Mouse (Mus musculus) B cell, adult 62 days (primary cell): ENCODE results near the gene Gm28044. TPM values are rescaled to one million over a fixed set of nuclear protein-coding genes. Genes with fewer than 3 reads are reported as not detected.

Source experiments
- total RNA-seq: library from RNA; stranded (reverse); gene quantifications from 4 replicates; pipeline ENCODE4 v1.2.4, GENCODE M21; 2023

Gene Gm28044
- 3.0 to 4.5 TPM (median 3.2 TPM) in 3 of 4 replicates, not detected in the other for total RNA-seq

DNA sequence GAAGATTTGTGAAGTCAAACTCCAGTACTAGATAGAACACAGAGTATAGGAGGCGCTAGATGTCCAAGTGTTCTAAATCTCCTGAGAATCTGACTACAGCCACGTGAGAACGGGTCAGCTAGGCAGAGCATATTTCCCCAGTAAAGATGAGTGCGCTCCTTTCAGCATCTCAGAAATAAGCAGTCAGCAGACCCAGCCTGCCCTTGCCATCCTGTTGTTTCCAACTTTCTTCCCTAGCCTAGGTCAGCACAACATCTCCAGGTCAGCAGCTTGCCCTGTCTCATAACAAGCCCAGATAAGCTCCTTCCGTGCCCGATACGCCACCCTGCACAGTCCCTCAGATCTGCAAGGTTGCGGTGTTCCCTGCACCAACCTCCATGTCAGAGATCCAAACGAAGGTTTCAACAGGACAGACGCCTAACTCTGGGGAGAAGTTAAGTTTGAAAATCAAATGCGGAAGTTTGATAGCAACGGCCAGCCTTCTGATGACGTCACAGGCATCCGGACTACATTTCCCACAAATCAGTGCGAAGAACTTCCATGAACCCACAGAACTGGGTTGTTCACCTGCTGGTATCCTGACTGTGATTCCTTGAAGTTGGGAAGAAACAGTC is at the start of gene Gm28044, which contains the start of gene Zfp953:
Gene Gm28044, minus strand, starts transcription at position 406 of the 614 bp plus-strand sequence.
Gene Zfp953, minus strand, starts transcription at position 475 of the 614 bp plus-strand sequence.

DNA sequence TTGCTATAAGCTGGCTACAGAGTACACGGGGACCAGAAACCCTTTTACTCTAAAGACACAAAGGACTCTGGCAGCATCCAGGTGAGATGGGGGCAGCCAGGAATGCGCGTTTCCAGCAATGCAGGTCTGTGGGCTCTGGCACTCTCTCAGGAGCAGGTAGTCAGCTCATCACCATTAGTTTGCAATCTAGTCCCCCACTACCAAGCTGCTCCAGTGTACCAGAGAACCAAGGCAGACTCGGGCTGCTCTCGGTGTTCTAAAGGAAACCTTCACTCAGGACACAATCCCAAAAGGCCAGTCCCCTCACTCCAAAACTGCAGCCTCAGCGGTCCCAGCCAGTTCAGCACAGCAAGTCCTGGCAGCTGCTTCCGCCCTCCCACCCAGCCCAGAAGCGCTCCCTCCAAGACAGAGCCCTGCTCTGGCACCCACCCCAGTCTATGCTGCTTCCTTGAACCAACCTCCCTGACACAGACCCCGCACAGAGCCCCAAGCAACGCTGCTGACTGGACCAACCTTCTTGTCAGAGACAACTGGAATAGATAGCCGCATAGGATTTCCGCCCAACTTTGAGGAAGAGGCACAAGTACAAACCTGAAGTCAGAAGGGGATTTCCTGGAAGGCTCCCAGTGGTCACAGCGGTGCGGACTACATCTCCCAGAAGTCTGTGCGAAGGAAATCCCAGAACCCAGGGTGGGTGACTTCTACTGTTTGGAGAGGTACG is 39.0 kb upstream of the Gm28044 start, which contains the start of gene Zfp429:
Gene Zfp429, minus strand, starts transcription at position 637 of the 721 bp plus-strand sequence.

DNA sequence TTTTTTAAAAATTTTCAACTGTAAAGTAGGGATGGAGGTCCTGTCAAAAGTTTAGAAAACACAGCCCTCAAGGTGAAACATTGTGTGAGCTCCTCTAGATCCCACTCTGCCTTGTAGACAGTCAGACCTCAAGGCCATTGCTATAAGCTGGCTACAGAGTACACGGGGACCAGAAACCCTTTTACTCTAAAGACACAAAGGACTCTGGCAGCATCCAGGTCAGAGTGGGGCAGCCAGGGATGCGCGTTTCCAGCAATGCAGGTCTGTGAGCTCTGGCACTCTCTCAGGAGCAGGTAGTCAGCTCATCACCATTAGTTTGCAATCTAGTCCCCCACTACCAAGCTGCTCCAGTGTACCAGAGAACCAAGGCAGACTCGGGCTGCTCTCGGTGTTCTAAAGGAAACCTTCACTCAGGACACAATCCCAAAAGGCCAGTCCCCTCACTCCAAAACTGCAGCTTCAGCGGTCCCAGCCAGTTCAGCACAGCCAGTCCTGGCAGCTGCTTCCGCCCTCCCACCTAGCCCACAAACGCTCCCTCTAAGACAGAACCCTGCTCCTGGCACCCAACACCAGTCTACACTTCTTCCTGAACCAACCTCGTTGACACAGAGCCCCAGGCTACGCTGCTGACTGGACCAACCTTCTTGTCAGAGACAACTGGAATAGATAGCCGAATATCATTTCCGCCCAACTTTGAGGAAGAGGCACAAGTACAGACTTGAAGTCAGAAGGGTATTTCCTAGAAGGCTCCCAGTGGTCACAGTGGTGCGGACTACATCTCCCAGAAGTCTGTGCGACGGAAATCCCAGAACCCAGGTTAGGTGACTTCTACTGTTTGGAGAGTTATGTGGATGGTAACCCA is 14.9 kb upstream of the Gm28044 start, which contains the start of the genes Gm28041 and Zfp456:
Gene Gm28041, minus strand, starts transcription at position 684 of the 862 bp plus-strand sequence.
Gene Zfp456, minus strand, starts transcription at position 761 of the 862 bp plus-strand sequence.

DNA sequence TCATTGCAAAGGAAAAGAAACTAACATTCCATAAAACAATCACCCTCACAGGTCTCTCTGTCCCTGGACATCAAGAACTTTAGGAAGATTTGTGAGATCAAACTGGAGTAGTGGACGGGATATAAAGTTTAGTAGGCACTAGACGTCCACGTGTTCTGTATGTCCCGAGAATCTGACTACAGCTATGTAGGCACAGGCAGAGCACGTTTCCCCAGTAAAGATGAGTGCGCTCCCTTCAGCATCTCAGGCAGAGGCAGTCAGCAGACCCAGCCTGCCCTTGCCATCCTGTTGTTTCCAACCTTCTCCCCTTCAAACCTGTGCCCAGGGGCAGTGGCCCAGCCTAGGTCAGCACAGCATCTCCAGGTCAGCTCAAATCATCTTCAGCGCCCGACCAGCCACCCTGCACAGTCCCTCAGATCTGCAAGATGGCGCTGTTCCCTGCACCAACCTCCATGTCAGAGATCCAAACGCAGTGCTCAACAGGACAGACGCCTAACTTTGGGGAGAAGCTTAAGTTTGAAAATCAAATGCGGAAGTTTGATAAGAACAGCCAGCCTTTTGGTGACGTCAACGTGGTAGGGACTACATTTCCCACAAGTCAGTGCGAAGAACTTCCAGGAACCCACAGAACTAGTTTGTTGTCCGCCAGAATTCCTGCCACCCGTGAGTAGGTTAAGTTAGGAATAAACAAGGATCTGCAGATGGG is 28.2 kb downstream of the Gm28044 start, which contains the start of gene Zfp595:
Gene Zfp595, minus strand, starts transcription at position 552 of the 706 bp plus-strand sequence.

DNA sequence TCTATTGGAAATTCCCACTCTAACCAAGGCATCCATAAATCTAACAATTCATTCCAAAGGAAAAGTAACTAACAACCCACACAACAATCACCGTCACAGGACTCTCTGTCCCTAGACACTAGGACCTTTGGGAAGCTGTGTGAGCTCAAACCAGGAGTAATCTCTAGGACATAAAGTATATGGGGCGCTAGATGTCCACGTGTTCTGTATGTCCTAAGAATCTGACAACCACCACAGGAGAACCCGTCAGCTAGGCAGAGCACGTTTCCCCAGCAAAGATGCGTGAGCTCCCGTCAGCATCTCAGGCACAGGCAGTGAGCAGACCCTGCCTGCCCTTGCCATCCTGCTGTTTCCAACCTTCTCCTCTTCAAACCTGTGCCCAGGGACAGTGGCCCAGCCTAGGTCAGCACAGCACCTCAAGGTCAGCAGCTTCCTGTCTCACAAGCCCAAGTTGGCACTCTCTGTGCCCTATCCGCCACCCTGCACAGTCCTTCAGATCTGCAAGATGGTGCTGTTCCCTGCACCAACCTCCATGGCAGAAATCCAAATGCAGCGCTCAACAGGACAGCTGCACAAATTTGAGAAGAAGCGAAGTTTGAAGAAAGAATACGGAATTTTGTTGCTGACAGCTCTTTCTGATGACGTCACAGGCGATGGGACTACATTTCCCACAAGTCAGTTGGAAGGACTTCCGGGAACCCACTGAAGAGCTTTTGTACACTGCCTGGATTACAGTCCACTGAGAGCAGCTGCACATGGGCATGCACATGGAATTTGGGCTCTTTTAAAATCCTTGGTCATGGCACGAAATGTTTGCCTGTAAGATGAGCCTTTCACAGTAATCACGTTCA is 54.3 kb downstream of the Gm28044 start, which contains the start of gene Zfp457:
Gene Zfp457, minus strand, starts transcription at position 664 of the 851 bp plus-strand sequence.

GRCm38 (mm10) chr13:67278314-67278713 is 82.0 kb downstream of the Gm28044 start, which contains the start of gene Zfp458:
Gene Zfp458, minus strand, starts transcription at chr13:67278466.

Other genes with a start within 250 kb of the Gm28044 start
- 0.63 to 1.1 TPM (median 0.67 TPM) in 3 of 4 replicates, not detected in the other for gene Rslcan18, start 244.3 kb downstream of the Gm28044 start, total RNA-seq
- gene Zfp759, start 238.9 kb downstream of the Gm28044 start, total RNA-seq: 4.4 to 5.4 TPM (median 5.0 TPM) in 4 replicates
- gene Rsl1, start 187.4 kb downstream of the Gm28044 start, total RNA-seq: 9.7 to 13.0 TPM (median 11.4 TPM) in 4 replicates
- gene Zfp455, start 166.0 kb downstream of the Gm28044 start, total RNA-seq: 1.5 to 2.9 TPM (median 2.1 TPM) in 4 replicates
- gene Zfp458, start 82.1 kb downstream of the Gm28044 start, total RNA-seq: 2.3 to 4.3 TPM (median 3.1 TPM) in 4 replicates
- gene Zfp457, start 54.1 kb downstream of the Gm28044 start, total RNA-seq: 1.8 to 2.7 TPM (median 2.5 TPM) in 4 replicates
- gene Zfp595, start 28.0 kb downstream of the Gm28044 start, total RNA-seq: 13.3 to 16.5 TPM (median 15.3 TPM) in 4 replicates
- gene Zfp953, start 69 bp upstream of the Gm28044 start, total RNA-seq: 6.7 to 7.9 TPM (median 7.3 TPM) in 4 replicates
- 2.4 to 6.8 TPM (median 3.1 TPM) in 4 replicates for gene Gm28041, start 15.2 kb upstream of the Gm28044 start, total RNA-seq
- 8.8 to 11.1 TPM (median 9.2 TPM) in 4 replicates for gene Zfp456, start 15.3 kb upstream of the Gm28044 start, total RNA-seq
- 12.8 to 15.9 TPM (median 14.9 TPM) in 4 replicates for gene Zfp429, start 39.3 kb upstream of the Gm28044 start, total RNA-seq
- gene Zfp459, start 60.9 kb upstream of the Gm28044 start, total RNA-seq: 1.5 to 5.7 TPM (median 2.1 TPM) in 4 replicates
- gene Zfp874a, start 91.1 kb upstream of the Gm28044 start, total RNA-seq: 4.4 to 9.8 TPM (median 6.6 TPM) in 4 replicates
- gene Zfp874b, start 123.7 kb upstream of the Gm28044 start, total RNA-seq: 10.2 to 11.4 TPM (median 11.0 TPM) in 4 replicates
- gene Zfp58, start 140.0 kb upstream of the Gm28044 start, total RNA-seq: 11.2 to 12.8 TPM (median 12.4 TPM) in 4 replicates
- gene Gm26965, start 165.6 kb upstream of the Gm28044 start, total RNA-seq: 1.2 TPM in 1 of 4 replicates, not detected in the others
- gene Zfp87, start 165.6 kb upstream of the Gm28044 start, total RNA-seq: 22.5 to 24.2 TPM (median 23.7 TPM) in 4 replicates
- gene Zfp748, start 193.3 kb upstream of the Gm28044 start, total RNA-seq: 6.5 to 8.0 TPM (median 6.8 TPM) in 4 replicates
- gene Zfp729b, start 249.2 kb upstream of the Gm28044 start, total RNA-seq: 14.8 to 18.5 TPM (median 16.9 TPM) in 4 replicates